Mouse (Mus musculus): ENCODE data around the gene Arhgdia. TPM values are rescaled to one million over a fixed set of nuclear protein-coding genes. Genes with fewer than 3 reads are reported as not detected.

The Arhgdia gene
- polyA plus RNA-seq, 1 experiment: 1,072 TPM

- no peak for TF ChIP-seq USF1 (IDR thresholded peaks at IDR 0.05; ENCODE audit: low read depth)
- TF ChIP-seq MAX (IDR thresholded peaks at IDR 0.05): no peak
- TF ChIP-seq FOSL1 (IDR thresholded peaks at IDR 0.05; ENCODE audit: insufficient read depth, low read length, poor library complexity, severe bottlenecking): no peak
- TF ChIP-seq CEBPB (IDR thresholded peaks at IDR 0.05; ENCODE audit: low read depth): no peak
- TF ChIP-seq MYOD1 (IDR thresholded peaks at IDR 0.05; ENCODE audit: control insufficient read depth, insufficient read length, low read depth): no peak
- no peak for TF ChIP-seq CTCF (IDR thresholded peaks at IDR 0.05; ENCODE audit: control insufficient read depth, insufficient read depth, insufficient read length)
- no peak for TF ChIP-seq MYOG (IDR thresholded peaks at IDR 0.05; ENCODE audit: control insufficient read depth, extremely low read depth, insufficient read length)
- Histone ChIP-seq H3K36me3 (ENCODE audit: control insufficient read depth, insufficient read depth) (peaks cover 8% of the 10 kb centered on the region), H3ac (ENCODE audit: control insufficient read depth, insufficient read length, low read depth) (no peak overlapping the region), H3K79me2 (ENCODE audit: control insufficient read depth, insufficient read depth) (peaks cover 27% of the 10 kb centered on the region), H3K4me3 (ENCODE audit: insufficient read depth, poor library complexity, severe bottlenecking) (no peak overlapping the region), H3K27me3 (ENCODE audit: control insufficient read depth, insufficient read depth, insufficient read length) (no peaks in the 10 kb centered on the region), H3K79me3 (ENCODE audit: low read depth) (peaks cover 1% of the 10 kb centered on the region)
Observed at GRCm38 (mm10) chr11:120547469-120547868, 34.0 kb downstream of the Arhgdia start.

GRCm38 (mm10) chr11:120545964-120546363 lies 35.5 kb downstream of the Arhgdia start:
- no peak for TF ChIP-seq MAX (IDR thresholded peaks at IDR 0.05)
- H3K4me3 ChIP-seq (ENCODE audit: insufficient read depth, poor library complexity, severe bottlenecking): no peak overlapping the region
- peaks cover 1% of the 10 kb centered on the region for H3K79me3 ChIP-seq (ENCODE audit: low read depth)
- H3K79me2 ChIP-seq (ENCODE audit: control insufficient read depth, insufficient read depth): peaks cover 27% of the 10 kb centered on the region
- H3K36me3 ChIP-seq (ENCODE audit: control insufficient read depth, insufficient read depth): peaks cover 8% of the 10 kb centered on the region
- H3K27me3 ChIP-seq (ENCODE audit: control insufficient read depth, insufficient read depth, insufficient read length): no peaks in the 10 kb centered on the region
- no peak overlapping the region for H3ac ChIP-seq (ENCODE audit: control insufficient read depth, insufficient read length, low read depth)

GRCm38 (mm10) chr11:120542376-120542775 lies 39.0 kb downstream of the Arhgdia start:
- no peaks in the 10 kb centered on the region for H3K79me3 ChIP-seq (ENCODE audit: low read depth)
- peaks cover 2% of the 10 kb centered on the region for H3K79me2 ChIP-seq (ENCODE audit: control insufficient read depth, insufficient read depth)
- H3K27me3 ChIP-seq (ENCODE audit: control insufficient read depth, insufficient read depth, insufficient read length): peaks cover 2% of the 10 kb centered on the region
- TF ChIP-seq USF1 (IDR thresholded peaks at IDR 0.05; ENCODE audit: low read depth) (no peak), CEBPB (IDR thresholded peaks at IDR 0.05; ENCODE audit: low read depth) (no peak), MAX (IDR thresholded peaks at IDR 0.05) (no peak), MYOD1 (IDR thresholded peaks at IDR 0.05; ENCODE audit: control insufficient read depth, insufficient read length, low read depth) (no peak), CTCF (IDR thresholded peaks at IDR 0.05; ENCODE audit: control insufficient read depth, insufficient read depth, insufficient read length) (no peak), FOSL1 (IDR thresholded peaks at IDR 0.05; ENCODE audit: insufficient read depth, low read length, poor library complexity, severe bottlenecking) (no peak)
- H3ac ChIP-seq (ENCODE audit: control insufficient read depth, insufficient read length, low read depth): no peak overlapping the region
- peaks cover 8% of the 10 kb centered on the region for H3K36me3 ChIP-seq (ENCODE audit: control insufficient read depth, insufficient read depth)
- no peak overlapping the region for H3K4me3 ChIP-seq (ENCODE audit: insufficient read depth, poor library complexity, severe bottlenecking)

GRCm38 (mm10) chr11:120541907-120542306 lies 39.5 kb downstream of the Arhgdia start:
- Histone ChIP-seq H3ac (ENCODE audit: control insufficient read depth, insufficient read length, low read depth) (no peak overlapping the region), H3K27me3 (ENCODE audit: control insufficient read depth, insufficient read depth, insufficient read length) (peaks cover 5% of the 10 kb centered on the region), H3K79me3 (ENCODE audit: low read depth) (no peaks in the 10 kb centered on the region), H3K36me3 (ENCODE audit: control insufficient read depth, insufficient read depth) (peaks cover 8% of the 10 kb centered on the region), H3K79me2 (ENCODE audit: control insufficient read depth, insufficient read depth) (no peaks in the 10 kb centered on the region), H3K4me3 (ENCODE audit: insufficient read depth, poor library complexity, severe bottlenecking) (no peak overlapping the region)
- TF ChIP-seq MYOG (IDR thresholded peaks at IDR 0.05; ENCODE audit: control insufficient read depth, extremely low read depth, insufficient read length) (no peak), MYOD1 (IDR thresholded peaks at IDR 0.05; ENCODE audit: control insufficient read depth, insufficient read length, low read depth) (no peak), CTCF (IDR thresholded peaks at IDR 0.05; ENCODE audit: control insufficient read depth, insufficient read depth, insufficient read length) (peak; percentile 28), FOSL1 (IDR thresholded peaks at IDR 0.05; ENCODE audit: insufficient read depth, low read length, poor library complexity, severe bottlenecking) (no peak), CEBPB (IDR thresholded peaks at IDR 0.05; ENCODE audit: low read depth) (no peak)

GRCm38 (mm10) chr11:120539285-120540014 lies 42.0 kb downstream of the Arhgdia start:
- H3K79me2 ChIP-seq (ENCODE audit: control insufficient read depth, insufficient read depth): no peaks in the 10 kb centered on the region
- H3K36me3 ChIP-seq (ENCODE audit: control insufficient read depth, insufficient read depth): peaks cover 8% of the 10 kb centered on the region
- H3K79me3 ChIP-seq (ENCODE audit: low read depth): no peaks in the 10 kb centered on the region
- no peak for TF ChIP-seq MAX (IDR thresholded peaks at IDR 0.05)
- no peak for TF ChIP-seq MYOG (IDR thresholded peaks at IDR 0.05; ENCODE audit: control insufficient read depth, extremely low read depth, insufficient read length)
- no peak for TF ChIP-seq CEBPB (IDR thresholded peaks at IDR 0.05; ENCODE audit: low read depth)
- TF ChIP-seq CTCF (IDR thresholded peaks at IDR 0.05; ENCODE audit: control insufficient read depth, insufficient read depth, insufficient read length): no peak
- no peak for TF ChIP-seq USF1 (IDR thresholded peaks at IDR 0.05; ENCODE audit: low read depth)
- no peak for TF ChIP-seq MYOD1 (IDR thresholded peaks at IDR 0.05; ENCODE audit: control insufficient read depth, insufficient read length, low read depth)
- TF ChIP-seq FOSL1 (IDR thresholded peaks at IDR 0.05; ENCODE audit: insufficient read depth, low read length, poor library complexity, severe bottlenecking): no peak
- no peak overlapping the region for H3ac ChIP-seq (ENCODE audit: control insufficient read depth, insufficient read length, low read depth)
- H3K4me3 ChIP-seq (ENCODE audit: insufficient read depth, poor library complexity, severe bottlenecking): no peak overlapping the region
- peaks cover 25% of the 10 kb centered on the region for H3K27me3 ChIP-seq (ENCODE audit: control insufficient read depth, insufficient read depth, insufficient read length)

- TF ChIP-seq MYOD1 (IDR thresholded peaks at IDR 0.05; ENCODE audit: control insufficient read depth, insufficient read length, low read depth) (no peak), MAX (IDR thresholded peaks at IDR 0.05) (no peak), USF1 (IDR thresholded peaks at IDR 0.05; ENCODE audit: low read depth) (no peak), CEBPB (IDR thresholded peaks at IDR 0.05; ENCODE audit: low read depth) (no peak), CTCF (IDR thresholded peaks at IDR 0.05; ENCODE audit: control insufficient read depth, insufficient read depth, insufficient read length) (no peak), FOSL1 (IDR thresholded peaks at IDR 0.05; ENCODE audit: insufficient read depth, low read length, poor library complexity, severe bottlenecking) (no peak)
- Histone ChIP-seq H3K27me3 (ENCODE audit: control insufficient read depth, insufficient read depth, insufficient read length) (peaks cover 30% of the 10 kb centered on the region), H3K79me3 (ENCODE audit: low read depth) (no peaks in the 10 kb centered on the region), H3K4me3 (ENCODE audit: insufficient read depth, poor library complexity, severe bottlenecking) (no peak overlapping the region), H3ac (ENCODE audit: control insufficient read depth, insufficient read length, low read depth) (no peak overlapping the region), H3K79me2 (ENCODE audit: control insufficient read depth, insufficient read depth) (no peaks in the 10 kb centered on the region), H3K36me3 (ENCODE audit: control insufficient read depth, insufficient read depth) (peaks cover 7% of the 10 kb centered on the region)
Observed at GRCm38 (mm10) chr11:120538955-120539284, 42.5 kb downstream of the Arhgdia start.

All from C2C12 (cell line).